Mouse (Mus musculus) Patski (cell line): ENCODE results near the gene Gramd4. TPM values are rescaled to one million over a fixed set of nuclear protein-coding genes. Genes with fewer than 3 reads are reported as not detected.

ENCODE experiments used
- ATAC-seq: fragments of 100-300 bp; one replicate; pipeline ENCODE4 v1.8.0; 2021
- CTCF ChIA-PET: fragments of 350-600 bp; sonication (Branson Sonifier 250); formaldehyde crosslinking; loops from one replicate; lab custom pipeline; 2022; ENCODE audit warnings: inconsistent platforms; lab: Charles Lee
- POLR2A ChIA-PET: fragments of 350-600 bp; sonication (Branson Sonifier 250); formaldehyde crosslinking; loops from one replicate; lab custom pipeline; 2022; ENCODE audit warnings: antibody characterized with exemption, inconsistent platforms; lab: Charles Lee
- DNase-seq: peaks from one replicate; pipeline ENCODE4 v3.0.0-alpha.2; 2011; ENCODE audit warnings: low read depth, low spot score
- H3K27me3 ChIP-seq: fragments of 371-371 bp; one replicate; pipeline ENCODE4 v1.5.1; 2021
- CTCF ChIP-seq: fragments of 100-300 bp; IDR thresholded peaks from one replicate; pipeline ENCODE4 v1.5.1; 2021
- in situ Hi-C: fragments of 300-500 bp; cut with MboI; formaldehyde crosslinking; loops from 3 replicates; pipeline ENCODE4 v1.11.1; 2018; ENCODE audit warnings: low pct_unique_long_range_greater_than_20kb, mixed read lengths
- polyA plus RNA-seq: library from polyadenylated mRNA; unstranded; gene quantifications from one replicate; pipeline ENCODE4 v1.2.3, GENCODE M21; 2021

Gene Gramd4
- polyA plus RNA-seq, 1 experiment from 2014 or later = 44.1 TPM

GRCm38 (mm10) chr15:86107831-86108471 is 50.5 kb downstream of the Gramd4 start:
- no peak for ATAC-seq
- no peaks in the 10 kb centered on the region for H3K27me3 ChIP-seq
- CTCF ChIA-PET = interaction anchor here (1.2 kb wide), 1 partner anchor 33 kb away, joined by 3 read pairs; no protein-coding TSS in a partner anchor
- TF ChIP-seq CTCF = no peak
- in situ Hi-C loops = no loop called here
- DNase-seq = no peak
- POLR2A ChIA-PET = no interaction called here

DNA sequence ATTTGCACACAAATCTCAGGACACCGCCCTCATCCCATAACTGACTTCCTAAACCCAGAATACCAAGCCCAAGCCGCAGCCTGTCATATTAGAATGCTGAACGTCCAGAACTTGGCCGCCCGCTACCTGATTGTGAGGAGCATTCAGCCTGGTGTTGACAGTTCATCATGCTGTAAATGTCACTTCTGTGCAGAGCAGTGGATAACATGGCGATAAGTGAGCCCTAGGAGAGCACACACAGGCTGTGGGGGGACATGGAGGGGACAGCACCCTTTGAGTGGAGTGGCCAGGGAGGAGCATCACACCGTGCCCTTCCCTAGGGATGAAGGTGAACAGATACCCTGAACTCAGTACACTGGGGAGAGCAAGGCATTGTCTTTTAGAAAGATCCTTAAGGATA is 51.8 kb downstream of the Gramd4 start:
- H3K27me3 ChIP-seq = no peaks in the 10 kb centered on the region
- ChIA-PET POLR2A (no interaction called here), CTCF (interaction anchor here (1.1 to 2.5 kb wide), 4 partner anchors 9 to 196 kb away, joined by 4 to 7 read pairs (median 4); no protein-coding TSS in a partner anchor)
- in situ Hi-C loops = no loop called here
- no peak for ATAC-seq
- TF ChIP-seq CTCF = no peak
- DNase-seq = no peak

- ChIA-PET CTCF (interaction anchor here (1.1 to 2.5 kb wide), 4 partner anchors 9 to 197 kb away, joined by 4 to 7 read pairs (median 4); no protein-coding TSS in a partner anchor), POLR2A (interaction anchor here (0.5 to 1.4 kb wide), 3 partner anchors 27 to 48 kb away, joined by 3 read pairs; no protein-coding TSS in a partner anchor)
- ATAC-seq = no peak
- no peak for DNase-seq
- TF ChIP-seq CTCF = no peak
- in situ Hi-C loops = no loop called here
- H3K27me3 ChIP-seq = no peaks in the 10 kb centered on the region
Measured at GRCm38 (mm10) chr15:86109650-86110211, 52.2 kb downstream of the Gramd4 start.

DNA sequence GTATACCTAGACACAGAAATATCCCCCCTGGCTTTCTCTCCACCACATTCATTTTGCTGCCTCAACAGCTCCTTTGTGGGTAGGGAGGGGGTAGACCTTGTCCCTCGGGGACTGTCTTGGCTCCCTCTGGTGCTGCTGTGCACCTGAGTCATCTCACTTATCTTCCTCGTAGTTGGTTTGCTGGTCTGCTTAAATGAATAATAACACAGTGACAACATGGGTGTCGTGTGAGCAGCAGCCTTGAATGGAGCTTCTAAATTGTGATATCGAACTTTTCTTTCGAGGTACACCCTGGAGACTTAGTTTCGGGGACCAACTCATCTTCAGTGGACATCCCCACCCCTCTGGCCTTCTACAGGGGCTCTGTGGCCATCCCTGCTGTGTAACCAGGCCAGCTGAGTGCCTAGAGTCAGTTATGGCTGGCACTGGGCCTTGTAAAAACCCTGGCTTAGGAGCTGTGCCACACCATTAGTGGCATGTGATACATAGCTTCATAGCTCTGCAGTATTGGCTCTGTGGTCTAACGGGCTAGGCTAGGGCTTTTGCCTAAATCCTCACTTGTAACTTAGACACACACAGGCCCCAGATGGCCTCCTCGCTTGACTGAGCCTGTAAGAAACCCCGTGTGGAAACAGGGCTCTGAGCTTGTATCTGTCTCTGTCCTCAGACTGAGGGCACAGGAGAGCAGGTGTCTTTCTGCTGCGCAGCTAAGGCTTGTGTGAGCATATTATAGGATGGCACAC is 53.0 kb downstream of the Gramd4 start:
- DNase-seq (no peak), ATAC-seq (peak; percentile 76)
- in situ Hi-C loops = no loop called here
- no peaks in the 10 kb centered on the region for H3K27me3 ChIP-seq
- CTCF ChIA-PET = interaction anchor here (0.8 to 2.5 kb wide), 5 partner anchors 8 to 197 kb away, joined by 3 to 7 read pairs (median 4); no protein-coding TSS in a partner anchor
- POLR2A ChIA-PET = interaction anchor here (0.5 to 1.4 kb wide), 3 partner anchors 28 to 49 kb away, joined by 3 read pairs; no protein-coding TSS in a partner anchor
- TF ChIP-seq CTCF = no peak

GRCm38 (mm10) chr15:86112707-86113341 is 55.3 kb downstream of the Gramd4 start:
- no peaks in the 10 kb centered on the region for H3K27me3 ChIP-seq
- in situ Hi-C loops = no loop called here
- POLR2A ChIA-PET = interaction anchor here (1.1 kb wide), 1 partner anchor 16 kb away, joined by 3 read pairs; no protein-coding TSS in a partner anchor
- no peak for TF ChIP-seq CTCF
- ATAC-seq = no peak
- no peak for DNase-seq
- CTCF ChIA-PET = interaction anchor here (1.1 to 1.9 kb wide), 4 partner anchors 9 to 28 kb away, joined by 3 to 6 read pairs (median 4); no protein-coding TSS in a partner anchor

DNA sequence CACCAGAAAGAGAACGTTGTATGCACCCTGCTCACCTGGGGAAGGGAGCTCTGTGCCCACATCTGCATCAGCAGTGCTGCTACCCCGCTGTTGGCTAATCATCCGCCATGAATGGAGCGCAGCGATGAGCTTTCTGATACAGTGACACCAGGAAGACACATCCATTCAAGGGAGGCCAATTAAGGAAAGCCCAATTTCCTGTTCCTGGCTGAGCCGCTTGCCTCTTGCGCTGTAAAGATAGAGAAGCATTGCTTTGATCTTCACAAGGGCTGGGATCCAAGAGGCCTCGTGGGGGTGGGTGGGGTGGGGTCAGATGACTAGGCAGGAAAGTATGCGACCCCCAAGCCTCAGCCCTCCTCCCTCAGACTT is 55.8 kb downstream of the Gramd4 start:
- H3K27me3 ChIP-seq = no peaks in the 10 kb centered on the region
- no peak for TF ChIP-seq CTCF
- DNase-seq = no peak
- ChIA-PET CTCF (interaction anchor here (1.1 to 1.9 kb wide), 4 partner anchors 8 to 28 kb away, joined by 3 to 6 read pairs (median 4); no protein-coding TSS in a partner anchor), POLR2A (interaction anchor here (1.1 kb wide), 1 partner anchor 17 kb away, joined by 3 read pairs; no protein-coding TSS in a partner anchor)
- no peak for ATAC-seq
- in situ Hi-C loops = no loop called here

DNA sequence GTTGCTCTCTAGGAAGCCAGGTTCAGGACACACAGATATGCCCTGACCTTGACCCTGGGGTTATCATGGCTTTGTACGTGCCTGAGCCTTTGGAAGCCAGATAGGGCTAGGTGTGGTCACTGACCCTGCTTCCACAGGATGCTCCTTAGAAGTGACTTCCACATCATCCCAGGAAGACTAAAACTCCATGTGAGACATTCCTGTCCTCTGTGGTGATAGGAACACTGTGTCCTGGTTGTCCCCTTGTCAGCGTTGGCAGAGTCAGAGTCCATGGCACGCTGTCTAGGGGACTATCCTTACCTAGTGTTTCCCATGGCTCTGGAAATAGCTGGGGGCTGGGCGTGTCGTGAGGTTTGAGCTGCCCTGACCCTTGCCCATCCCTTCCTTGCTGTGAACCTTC is 58.9 kb downstream of the Gramd4 start:
- no peak for DNase-seq
- POLR2A ChIA-PET = interaction anchor here (1.2 kb wide), 1 partner anchor 59 kb away, joined by 3 read pairs; no protein-coding TSS in a partner anchor
- in situ Hi-C loops = no loop called here

GRCm38 (mm10) chr15:86117115-86118100 is 59.9 kb downstream of the Gramd4 start:
- no peak for TF ChIP-seq CTCF

More for the DNA sequence above, 58.9 kb downstream of the Gramd4 start:
- no peak for ATAC-seq
- H3K27me3 ChIP-seq = no peaks in the 10 kb centered on the region
- CTCF ChIA-PET = interaction anchor here (9.9 kb wide), 1 partner anchor 61 kb away, joined by 64 read pairs; the partner anchor contains the start of gene Gramd4
- no peak for TF ChIP-seq CTCF

More at GRCm38 (mm10) chr15:86117115-86118100, 59.9 kb downstream of the Gramd4 start:
- no peak for ATAC-seq
- in situ Hi-C loops = no loop called here
- ChIA-PET CTCF (interaction anchor here (1.0 to 9.9 kb wide), 4 partner anchors 10 to 62 kb away, joined by 3 to 64 read pairs (median 3); partner anchors contain the start of gene Gramd4), POLR2A (interaction anchor here (1.2 to 1.4 kb wide), 2 partner anchors 26 to 60 kb away, joined by 3 read pairs; no protein-coding TSS in a partner anchor)
- no peaks in the 10 kb centered on the region for H3K27me3 ChIP-seq
- no peak for DNase-seq
